Mouse (Mus musculus): Measurements from ENCODE around the gene Rbm11.

Rbm11 gene

DNA sequence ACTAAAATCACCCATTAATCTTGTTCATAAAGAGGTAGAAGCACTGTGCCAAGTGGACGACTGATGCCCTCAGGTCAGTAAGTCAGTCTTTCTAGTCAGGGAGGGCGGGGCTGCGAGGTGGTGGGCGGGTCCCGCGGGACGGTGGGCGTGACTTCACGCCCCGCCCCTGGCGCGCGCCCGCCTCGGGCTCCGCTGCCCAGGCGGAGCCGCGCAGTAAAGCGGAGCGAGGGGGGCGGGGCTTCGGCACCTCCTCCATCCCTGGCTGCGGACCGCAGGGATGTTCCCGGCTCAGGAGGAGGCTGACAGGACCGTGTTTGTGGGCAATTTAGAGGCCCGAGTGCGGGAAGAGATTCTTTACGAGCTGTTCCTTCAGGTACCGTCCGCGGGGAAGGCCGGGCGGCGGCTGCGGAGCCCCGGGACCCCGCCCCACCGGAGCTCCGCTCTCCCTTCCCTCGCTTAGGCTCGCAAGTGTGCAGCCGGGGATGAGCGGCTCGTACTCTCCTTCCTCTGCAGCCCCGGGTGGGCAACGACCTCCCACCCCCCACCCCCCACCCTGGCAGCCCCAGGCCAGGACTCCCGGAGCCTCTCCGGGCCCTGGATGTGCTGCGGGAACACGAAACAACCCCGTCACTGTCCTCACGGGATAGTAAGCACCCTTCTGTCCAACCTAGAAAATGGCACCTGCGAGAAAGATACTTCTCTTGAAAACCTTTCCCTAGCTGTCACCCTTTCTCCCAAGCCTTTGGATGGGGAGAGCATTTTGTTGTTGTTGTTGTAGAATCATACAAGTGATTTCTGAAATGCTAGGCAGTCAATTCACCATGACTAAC lies at the start of gene Rbm11:
TSS of gene Rbm11 (plus strand) at position 174 of the 830 bp plus-strand sequence.
- DNase-seq (ENCODE audit: low spot score in 2 of 2) = peak; percentile 44 to 62

DNA sequence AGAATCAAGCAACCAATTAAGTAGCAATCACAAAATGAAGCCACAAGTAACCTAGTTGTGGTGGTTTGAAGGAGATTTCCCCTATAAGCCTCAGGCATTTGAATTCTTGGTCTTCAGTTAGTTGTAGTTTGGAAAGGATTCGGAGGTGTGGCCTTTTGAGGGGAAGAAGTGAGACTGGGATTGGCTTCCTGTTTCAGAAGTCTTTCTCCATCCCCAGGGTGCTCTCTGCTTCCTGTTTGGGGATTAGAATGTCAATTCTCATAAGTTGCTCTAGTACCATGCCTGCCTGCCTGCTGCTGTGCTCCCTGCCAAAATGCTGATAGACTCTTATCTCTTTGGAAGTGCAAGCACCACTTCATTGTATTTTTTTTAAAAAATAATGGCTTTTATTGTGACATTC lies 47.3 kb upstream of the Rbm11 start:
- DNase-seq (ENCODE audit: low spot score in 2 of 2) = no peak

DNA sequence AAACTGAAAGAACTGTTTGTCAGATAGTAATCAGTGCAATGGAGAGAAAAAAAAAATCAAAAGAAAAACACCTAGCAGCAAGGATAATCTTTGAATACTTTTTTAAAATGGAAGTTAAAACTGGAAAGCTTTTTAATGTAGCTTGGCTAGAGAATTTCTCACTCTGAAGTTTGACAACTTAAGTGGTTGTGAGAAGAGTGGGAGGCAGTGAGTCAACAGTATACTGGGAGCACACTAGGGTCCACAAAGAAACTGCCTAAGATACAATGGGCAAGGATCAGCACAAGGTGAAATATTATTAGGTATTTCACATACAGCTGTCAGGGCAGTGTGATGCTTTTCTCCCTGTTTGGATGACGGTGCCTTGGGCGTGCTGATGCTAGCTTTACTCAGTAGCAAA lies 29.7 kb upstream of the Rbm11 start:
- DNase-seq (ENCODE audit: low spot score in 2 of 2) = no peak

DNA sequence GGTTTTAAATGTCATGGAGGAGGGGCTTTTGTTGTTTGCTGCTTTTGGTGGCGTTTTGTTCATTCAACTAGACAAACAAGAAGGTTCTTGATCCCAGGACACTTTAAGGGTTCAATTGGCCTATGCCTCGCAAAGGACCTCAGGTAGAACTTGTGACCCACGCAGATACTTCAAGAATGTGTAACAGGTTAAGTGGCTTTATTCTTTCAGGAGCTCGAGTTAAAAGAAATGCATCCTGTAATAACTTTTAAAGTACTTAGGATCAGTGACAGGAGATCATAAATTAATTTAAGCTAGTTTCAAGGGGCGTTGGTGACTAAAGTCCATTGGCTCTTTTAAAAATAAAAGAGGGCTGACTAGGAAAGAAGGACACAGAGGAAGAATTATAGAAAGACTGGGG lies 10.4 kb upstream of the Rbm11 start:
- no peak for DNase-seq (ENCODE audit: low spot score in 2 of 2)

DNA sequence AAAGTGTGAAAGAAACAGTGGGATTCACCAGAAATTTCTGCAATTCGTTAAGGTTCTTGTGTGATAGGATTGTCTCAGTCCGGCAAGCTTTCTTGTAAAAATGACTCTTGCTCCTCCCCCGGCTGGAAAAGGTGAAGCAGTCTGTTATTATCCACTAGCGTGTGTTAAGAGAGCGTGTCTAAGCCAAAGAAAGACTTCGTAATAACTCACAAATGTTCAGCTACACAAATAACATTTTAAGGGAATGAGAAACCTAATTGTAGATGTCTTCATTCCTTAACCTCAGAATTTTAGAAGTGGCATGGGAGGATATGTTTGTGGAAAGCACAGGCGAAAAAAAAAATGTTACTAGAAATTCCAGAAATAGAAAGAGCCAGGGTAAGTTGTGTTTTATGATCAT lies 6.7 kb upstream of the Rbm11 start, which contains the start of gene Lipi:
TSS of gene Lipi (minus strand) at position 101 of the 400 bp plus-strand sequence.
- no peak for DNase-seq (ENCODE audit: low spot score in 2 of 2)

DNA sequence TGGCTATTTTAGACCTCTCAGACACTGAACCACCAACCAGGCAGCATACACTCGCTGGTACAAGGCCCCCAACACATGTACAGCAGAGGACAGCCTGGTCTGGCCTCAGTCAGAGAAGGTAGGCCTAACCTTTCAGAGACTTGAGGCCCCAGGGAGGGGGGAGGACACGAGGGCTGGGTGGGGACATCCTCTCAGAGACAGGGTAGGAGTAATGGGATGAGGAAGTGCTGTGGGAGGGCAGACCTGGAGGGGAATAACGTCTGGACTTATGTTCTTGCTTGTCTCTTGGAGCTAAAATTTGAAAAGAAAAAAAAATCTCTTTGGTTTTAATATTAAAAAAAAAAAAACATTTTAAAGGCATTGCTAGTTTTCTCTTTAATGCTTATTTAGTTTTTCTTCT lies 6.2 kb upstream of the Rbm11 start:
- no peak for DNase-seq (ENCODE audit: low spot score in 2 of 2)

DNA sequence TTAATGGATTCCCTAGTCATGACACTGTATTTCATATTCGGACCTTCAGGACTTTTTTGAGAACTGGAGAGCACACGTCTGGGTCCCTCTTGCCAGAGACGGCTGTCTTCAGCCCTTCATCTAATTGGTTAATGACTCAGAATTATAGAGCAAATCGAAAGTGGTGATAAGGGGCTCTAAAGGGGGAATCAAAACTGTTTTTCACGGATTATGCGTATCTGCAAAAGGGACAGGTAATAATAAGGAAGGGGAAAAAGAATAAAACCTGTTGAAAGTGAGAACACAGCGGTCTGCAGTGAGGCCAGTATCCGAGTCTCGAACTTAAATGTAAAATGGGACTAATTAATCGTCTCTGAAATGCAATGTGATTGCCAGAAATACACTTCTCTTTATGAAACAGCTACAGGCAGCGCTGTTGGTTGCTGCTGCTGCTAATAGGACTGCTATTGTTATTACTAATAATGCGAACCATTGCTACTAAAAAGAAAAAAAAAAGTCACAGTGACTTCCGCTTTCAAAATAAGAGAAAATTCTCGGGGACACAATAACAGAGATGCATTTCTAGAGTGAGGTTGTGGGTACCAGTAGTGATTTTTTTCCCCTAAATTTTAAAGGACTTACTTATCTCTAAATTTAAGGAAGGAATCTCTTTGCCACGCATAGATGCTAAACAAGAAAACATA lies 998 bp downstream of the Rbm11 start:
- DNase-seq (ENCODE audit: low spot score in 2 of 2) = no peak

DNA sequence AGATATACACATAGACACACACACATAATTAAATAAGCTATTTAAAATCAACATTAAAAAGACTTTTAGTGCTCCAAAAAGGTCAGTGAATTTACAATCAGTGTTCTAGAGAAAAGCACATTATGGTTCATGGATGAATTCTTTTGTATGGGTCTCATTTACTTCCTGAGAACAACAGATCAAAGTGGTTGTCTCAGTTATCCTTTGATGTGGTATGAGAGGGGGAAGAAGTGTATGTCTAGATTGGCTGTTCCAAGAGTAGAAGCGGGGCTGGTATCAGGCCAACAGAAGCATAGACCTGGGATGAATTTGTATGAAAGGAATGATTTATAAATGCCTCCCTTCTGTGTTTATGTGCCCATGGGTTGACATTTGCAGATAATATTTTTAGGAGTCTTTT lies 13.8 kb downstream of the Rbm11 start:
- no peak for DNase-seq (ENCODE audit: low spot score in 2 of 2)

DNA sequence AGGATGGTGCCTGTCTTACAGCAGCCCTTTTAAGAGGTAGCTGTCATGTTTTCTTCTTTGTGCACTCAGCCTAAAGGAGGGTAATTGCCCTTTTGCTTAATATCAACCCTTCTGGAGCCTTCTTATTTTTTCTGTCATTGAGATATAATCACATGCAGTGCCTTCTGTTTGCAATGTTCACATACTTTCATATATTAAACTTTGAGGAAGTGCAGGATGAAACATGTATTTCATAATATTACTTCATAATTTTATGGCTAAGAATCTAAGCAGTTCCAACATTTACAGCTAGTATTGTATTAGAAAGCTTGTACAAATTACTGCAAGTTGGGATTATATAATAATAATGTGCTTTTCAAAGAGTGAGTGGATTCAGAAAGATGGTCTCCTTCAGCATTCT lies 19.9 kb downstream of the Rbm11 start:
- no peak for DNase-seq (ENCODE audit: low spot score in 2 of 2)

DNA sequence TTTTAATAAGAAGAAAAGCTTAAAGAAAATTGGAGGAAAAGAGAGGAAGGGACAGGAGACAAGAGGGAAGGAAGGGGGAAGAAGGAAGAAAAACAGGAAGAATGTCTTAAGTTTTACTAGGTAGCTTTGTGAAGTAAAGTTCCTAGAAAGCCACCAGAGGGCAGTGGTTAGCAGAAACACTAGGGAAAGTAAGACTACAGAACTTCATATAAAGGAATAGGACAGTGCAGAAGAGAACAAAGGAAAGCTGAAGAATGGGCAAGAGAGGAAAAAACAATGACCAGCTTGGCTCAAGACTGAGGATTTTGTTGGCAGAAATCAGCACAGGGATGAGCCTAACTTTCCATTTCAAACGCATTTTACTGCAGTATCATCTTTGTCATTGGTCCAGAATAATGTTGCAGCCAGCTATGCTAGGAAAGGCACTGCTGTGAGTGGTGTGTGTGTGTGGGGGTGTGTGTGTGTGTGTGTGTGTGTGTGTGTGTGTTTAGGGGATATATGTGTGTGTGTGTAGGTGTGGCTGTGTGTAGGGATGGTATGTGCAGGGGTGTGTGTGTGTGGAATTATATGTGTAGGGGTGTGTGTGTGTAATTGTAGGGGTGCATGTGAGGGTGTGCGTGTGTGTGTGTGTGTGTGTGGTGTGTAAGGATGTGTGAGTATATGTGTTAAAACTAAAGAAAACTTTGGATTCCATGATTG lies 25.2 kb downstream of the Rbm11 start:
- peak in 1 of 2 experiments; percentile 33 for DNase-seq (ENCODE audit: low spot score in 2 of 2)

DNA sequence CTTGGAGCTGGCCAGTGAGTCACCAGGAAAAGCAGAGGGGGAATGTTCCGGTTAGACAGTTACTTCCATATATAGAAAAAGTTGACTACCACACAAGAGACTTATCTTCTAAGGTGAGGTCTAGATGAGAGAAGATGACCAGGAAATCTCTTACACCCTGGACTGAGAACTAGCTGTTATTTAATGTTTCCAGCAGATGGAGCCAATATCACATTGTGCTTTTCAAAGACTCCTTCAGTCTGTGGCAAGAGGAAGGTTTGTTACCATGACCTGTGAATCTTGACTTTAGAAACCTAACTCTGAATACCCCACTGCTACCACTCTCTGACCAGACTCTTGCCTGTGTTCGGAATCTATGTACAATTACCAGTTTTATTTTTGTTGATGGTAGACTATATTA lies 35.2 kb downstream of the Rbm11 start:
- no peak for DNase-seq (ENCODE audit: low spot score in 2 of 2)
